Mouse (Mus musculus) adrenal gland, postnatal 36 days (tissue): ENCODE results near the gene Trpc6. TPM values are rescaled to one million over a fixed set of nuclear protein-coding genes. Genes with fewer than 3 reads are reported as not detected.
A peak's percentile ranks its signal among the peaks of the same experiment; 100 is the strongest.

Source experiments
- DNase-seq, 2 experiments: peaks; one replicate each; pipeline ENCODE4 v3.0.0; 2021; ENCODE audit warnings: mixed read lengths in 1 of 2
- long read RNA-seq, 2 experiments: library from polyadenylated mRNA; stranded (forward); transcript quantifications; one replicate each; pipeline ENCODE4 v2.0.0; 2021; ENCODE audit warnings: borderline sequencing depth in 2 of 2
- total RNA-seq, 2 experiments: library from RNA; stranded (reverse); gene quantifications; 2 replicates each; pipeline ENCODE4 v1.2.3; 2021

Trpc6 gene
- 1 to 10 TPM; 1.2 to 1.9 TPM for total RNA-seq
- long read RNA-seq, experiment 1, partial matches to known transcripts: 0 of 1 reads
- long read RNA-seq, experiment 1, other reads (novel, unspliced or antisense): 0 of 1 reads
- long read RNA-seq, experiment 2: 0 reads

- DNase-seq: peak; percentile 20 to 26
Observed at GRCm38 (mm10) chr9:8544041-8544794, at the start of gene Trpc6. TSS of gene Trpc6 (plus strand) at chr9:8544142.

GRCm38 (mm10) chr9:8520911-8521310, 23.0 kb upstream of the Trpc6 start:
- DNase-seq: no peak

GRCm38 (mm10) chr9:8533670-8534069, 10.3 kb upstream of the Trpc6 start:
- DNase-seq: no peak

GRCm38 (mm10) chr9:8545236-8545635, 1.3 kb downstream of the Trpc6 start:
- no peak for DNase-seq

GRCm38 (mm10) chr9:8558574-8558973, 14.6 kb downstream of the Trpc6 start:
- no peak for DNase-seq

- peak; percentile 29 to 32 for DNase-seq
Observed at GRCm38 (mm10) chr9:8592618-8593017, 48.7 kb downstream of the Trpc6 start.

GRCm38 (mm10) chr9:8597089-8597488, 53.1 kb downstream of the Trpc6 start:
- no peak for DNase-seq

GRCm38 (mm10) chr9:8606816-8607491, 63.0 kb downstream of the Trpc6 start:
- no peak for DNase-seq

GRCm38 (mm10) chr9:8634344-8634743, 90.4 kb downstream of the Trpc6 start:
- DNase-seq: no peak

- DNase-seq: no peak
Observed at GRCm38 (mm10) chr9:8643453-8643852, 99.5 kb downstream of the Trpc6 start.

GRCm38 (mm10) chr9:8655347-8655746, 111.4 kb downstream of the Trpc6 start:
- no peak for DNase-seq

GRCm38 (mm10) chr9:8672944-8673343, 129.0 kb downstream of the Trpc6 start:
- DNase-seq: no peak

- peak in 1 of 2 experiments; percentile 7 for DNase-seq
Observed at GRCm38 (mm10) chr9:8676607-8677006, 132.7 kb downstream of the Trpc6 start.

GRCm38 (mm10) chr9:8693177-8693576, 149.2 kb downstream of the Trpc6 start:
- DNase-seq: no peak

- peak; percentile 81 to 83 for DNase-seq
Observed at GRCm38 (mm10) chr9:8700669-8701068, 156.7 kb downstream of the Trpc6 start.

GRCm38 (mm10) chr9:8703516-8703915, 159.6 kb downstream of the Trpc6 start:
- DNase-seq: no peak

- no peak for DNase-seq
Observed at GRCm38 (mm10) chr9:8703956-8704355, 160.0 kb downstream of the Trpc6 start.

- DNase-seq: no peak
Observed at GRCm38 (mm10) chr9:8710052-8710739, 166.3 kb downstream of the Trpc6 start.

GRCm38 (mm10) chr9:8719017-8719416, 175.1 kb downstream of the Trpc6 start:
- no peak for DNase-seq

- DNase-seq: no peak
Observed at GRCm38 (mm10) chr9:8729056-8729455, 185.1 kb downstream of the Trpc6 start.
